Mouse (Mus musculus) liver, embryonic 14.5 days (tissue): ENCODE measurements around the gene Bcas3.

ENCODE experiments used
- CTCF ChIP-seq: IDR thresholded peaks from 2 replicates; pipeline ENCODE4 v1.5.1; 2016; ENCODE audit warnings: antibody characterized with exemption, low read depth, control low read depth
- EP300 ChIP-seq: IDR thresholded peaks from 2 replicates; pipeline ENCODE4 v1.6.1; 2016; ENCODE audit warnings: antibody characterized with exemption, low read depth

DNA sequence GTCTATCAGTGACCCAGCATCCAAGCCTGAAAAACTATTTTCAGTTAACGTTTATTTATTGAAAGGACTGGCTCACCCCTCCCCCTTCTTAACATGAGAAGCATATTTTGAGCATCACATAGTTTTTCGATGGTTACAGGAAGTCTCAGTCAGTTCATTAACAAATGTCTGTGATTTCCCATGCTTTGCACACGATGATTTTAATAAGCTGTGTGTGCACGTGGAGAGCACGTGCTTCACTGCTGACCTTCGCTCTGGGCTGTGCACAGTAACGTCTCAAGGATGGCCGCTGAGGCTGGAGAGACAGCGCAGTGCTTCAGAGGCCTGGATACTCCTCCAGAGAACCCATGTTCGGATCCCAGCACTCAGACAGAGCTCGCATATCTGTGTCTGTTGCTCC lies 454.4 kb downstream of the Bcas3 start:
- TF ChIP-seq EP300, result no peak
- TF ChIP-seq CTCF, result no peak
